18 mouse cellular contexts compared by ENCODE assay signal in genomic region chr5:71249273-71249672, GRCm38 (mm10).
DNase-seq lines count a peak whose midpoint lies in the region; ATAC-seq lines count a peak whose summit lies in the region.
"Had no signal": no experiment of that assay in that cellular context is flagged by ENCODE, and none has a peak within 500 bp of the region (broad histone marks: within the 10 kb centered on the region; RNA-seq: fewer than 3 reads in every experiment).

No protein-coding gene starts in this region.

- H3K4me2 ChIP-seq in forebrain, embryonic 14.5 days (ENCODE audit: low read length), result no peak overlapping the region
- H3K4me2 ChIP-seq in forebrain, embryonic 12.5 days, result no peak overlapping the region
- H3K4me2 ChIP-seq in midbrain, embryonic 13.5 days (replicated peaks), result no peak overlapping the region
- H3K4me2 ChIP-seq: embryonic facial prominence, embryonic 13.5 days; hindbrain, embryonic 13.5 days had no signal

- 54% methylated on average over 2 of the region's 2 CpGs for WGBS in forebrain, embryonic 14.5 days
- WGBS in forebrain, embryonic 12.5 days, result 88% methylated on average over 2 of the region's 2 CpGs
- 66% methylated on average over 2 of the region's 2 CpGs for WGBS in midbrain, embryonic 13.5 days
- WGBS in midbrain, embryonic 10.5 days, result 87% methylated on average over 2 of the region's 2 CpGs

- H3K4me1 ChIP-seq in forebrain, embryonic 14.5 days (ENCODE audit: control insufficient read depth, insufficient read depth, low read length), result no peaks in the 10 kb centered on the region; the same call in 1 of the 2 replicates
- H3K4me1 ChIP-seq in forebrain, embryonic 12.5 days, result no peaks in the 10 kb centered on the region
- H3K4me1 ChIP-seq in midbrain, embryonic 13.5 days (replicated peaks), result peaks cover 7% of the 10 kb centered on the region; the same call in 1 of the 2 replicates
- H3K4me1 ChIP-seq in midbrain, embryonic 10.5 days, result no peaks in the 10 kb centered on the region
- H3K4me1 ChIP-seq: embryonic facial prominence, embryonic 13.5 days; heart, embryonic 10.5 days had no signal

- peak overlapping the region; percentile 35 for H3K27ac ChIP-seq in forebrain, embryonic 14.5 days (ENCODE audit: low read depth, low read length)
- H3K27ac ChIP-seq in forebrain, embryonic 12.5 days, result no peak overlapping the region
- no peak overlapping the region for H3K27ac ChIP-seq in midbrain, embryonic 13.5 days
- no peak overlapping the region for H3K27ac ChIP-seq in midbrain, embryonic 10.5 days (replicated peaks)
- H3K27ac ChIP-seq: embryonic facial prominence, embryonic 13.5 days; heart, embryonic 10.5 days; hindbrain, postnatal 0 days had no signal

- no peak overlapping the region for H3K9ac ChIP-seq in forebrain, embryonic 14.5 days (ENCODE audit: low read length)
- no peak overlapping the region for H3K9ac ChIP-seq in forebrain, embryonic 12.5 days
- H3K9ac ChIP-seq in midbrain, embryonic 13.5 days (replicated peaks), result no peak overlapping the region
- H3K9ac ChIP-seq: embryonic facial prominence, embryonic 13.5 days; hindbrain, embryonic 13.5 days had no signal

- no peaks in the 10 kb centered on the region for H3K9me3 ChIP-seq in forebrain, embryonic 14.5 days (replicated peaks; ENCODE audit: control insufficient read depth, low read length)
- no peaks in the 10 kb centered on the region for H3K9me3 ChIP-seq in forebrain, embryonic 12.5 days
- no peaks in the 10 kb centered on the region for H3K9me3 ChIP-seq in midbrain, embryonic 13.5 days
- H3K9me3 ChIP-seq in midbrain, embryonic 10.5 days (replicated peaks), result no peaks in the 10 kb centered on the region
- H3K9me3 ChIP-seq: embryonic facial prominence, embryonic 13.5 days; heart, embryonic 10.5 days; hindbrain, embryonic 13.5 days had no signal

- H3K27me3 ChIP-seq in forebrain, embryonic 14.5 days (replicated peaks; ENCODE audit: control insufficient read depth, insufficient read depth, low read length), result no peaks in the 10 kb centered on the region
- no peaks in the 10 kb centered on the region for H3K27me3 ChIP-seq in forebrain, embryonic 12.5 days
- no peaks in the 10 kb centered on the region for H3K27me3 ChIP-seq in midbrain, embryonic 13.5 days
- no peaks in the 10 kb centered on the region for H3K27me3 ChIP-seq in midbrain, embryonic 10.5 days (ENCODE audit: low read depth, poor library complexity, severe bottlenecking)
- H3K27me3 ChIP-seq: embryonic facial prominence, embryonic 13.5 days; hindbrain, embryonic 13.5 days had no signal

- H3K4me3 ChIP-seq in forebrain, embryonic 14.5 days (ENCODE audit: low read depth, low read length), result no peak overlapping the region
- no peak overlapping the region for H3K4me3 ChIP-seq in forebrain, embryonic 12.5 days (replicated peaks)
- no peak overlapping the region for H3K4me3 ChIP-seq in midbrain, embryonic 13.5 days (replicated peaks)
- H3K4me3 ChIP-seq in midbrain, embryonic 10.5 days, result no peak overlapping the region
- H3K4me3 ChIP-seq: embryonic facial prominence, embryonic 13.5 days; heart, embryonic 10.5 days; hindbrain, embryonic 13.5 days had no signal

- H3K36me3 ChIP-seq in forebrain, embryonic 14.5 days (ENCODE audit: control insufficient read depth, insufficient read depth, low read length), result no peaks in the 10 kb centered on the region
- H3K36me3 ChIP-seq in forebrain, embryonic 12.5 days (replicated peaks), result no peaks in the 10 kb centered on the region
- H3K36me3 ChIP-seq in midbrain, embryonic 13.5 days, result no peaks in the 10 kb centered on the region
- H3K36me3 ChIP-seq in midbrain, embryonic 10.5 days, result no peaks in the 10 kb centered on the region
- H3K36me3 ChIP-seq: embryonic facial prominence, embryonic 13.5 days; heart, embryonic 10.5 days; hindbrain, embryonic 13.5 days had no signal

- ATAC-seq in forebrain, embryonic 14.5 days, result peak; percentile 90
- no peak for ATAC-seq in forebrain, embryonic 12.5 days (ENCODE audit: low FRiP score)
- ATAC-seq in midbrain, embryonic 13.5 days, result peak; percentile 65; the same call in 1 of the 2 replicates
- ATAC-seq: hindbrain, postnatal 0 days had no signal

- DNase-seq in forebrain, embryonic 14.5 days (ENCODE audit: low spot score), result peak; percentile 68
- DNase-seq in midbrain, embryonic 10.5 days (ENCODE audit: low spot score), result no peak
- peak; percentile 2 for DNase-seq in retina, postnatal 1 day
- DNase-seq in retina, embryonic 14.5 days (ENCODE audit: low spot score), result no peak
- DNase-seq in adrenal gland, postnatal 36 days, result no peak
- DNase-seq: adrenal gland, postnatal 10 days; cerebellum, adult 18-20 months; cerebellum, adult 9-11 months; cerebellum, postnatal 36 days; gastrocnemius, postnatal 10 days; heart, adult 18-20 months; heart, postnatal 14 days had no signal

Comparison
In these comparisons a context has a peak if more than half of its experiments do, and no peak if none do; other contexts are left out.
1. DNase-seq: peak in forebrain, embryonic 14.5 days (single experiment) and retina, postnatal 1 day (single experiment); none in midbrain, embryonic 10.5 days (single experiment), retina, embryonic 14.5 days (single experiment) and adrenal gland, postnatal 36 days (0 of 2).